Mouse (Mus musculus): Measurements from ENCODE around the gene 1700034I23Rik. TPM values are rescaled to one million over a fixed set of nuclear protein-coding genes. Genes with fewer than 3 reads are reported as not detected.

Gene 1700034I23Rik
- under 1 TPM in 1 of 2 experiments, not detected in 1; 0.18 TPM for total RNA-seq (2023)

GRCm38 (mm10) chr3:40902443-40902842 lies at the start of gene 1700034I23Rik:
TSS of gene 1700034I23Rik (minus strand) at chr3:40902543.

DNA sequence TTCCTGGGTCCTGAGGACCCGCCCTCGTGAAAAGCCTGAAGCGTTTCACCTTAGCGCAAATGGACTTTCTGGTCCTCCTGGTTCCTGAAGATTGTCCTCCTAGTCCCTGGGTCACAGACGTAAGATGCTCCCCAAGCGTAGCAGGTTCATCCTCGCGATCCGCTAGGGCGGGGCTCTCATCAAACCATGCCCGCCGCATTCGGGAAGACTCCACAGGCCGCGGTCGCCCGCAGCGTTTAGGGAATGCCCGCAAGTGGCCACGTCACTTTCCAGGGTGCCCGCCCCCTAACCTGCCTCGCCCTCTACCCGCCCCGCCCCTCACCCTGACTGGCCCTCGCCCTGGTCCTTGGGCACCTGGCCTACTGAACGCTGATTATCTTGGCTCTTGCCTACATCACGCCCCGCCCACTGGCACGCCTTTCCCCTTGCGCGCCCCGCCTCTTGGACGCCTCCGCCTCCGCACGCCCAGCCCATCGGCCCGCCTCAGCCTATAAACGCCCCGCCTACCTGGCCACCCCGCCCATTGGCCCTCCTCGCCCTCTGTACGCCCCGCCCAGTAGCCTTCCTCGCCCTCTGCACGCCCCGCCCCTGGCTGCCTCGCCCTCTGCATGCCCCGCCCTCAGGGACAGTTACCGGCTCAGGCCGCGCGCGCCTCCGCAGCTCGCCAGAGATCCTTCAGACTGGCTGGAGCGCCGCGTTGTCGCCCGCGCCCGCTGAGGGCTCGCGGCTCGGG lies 47.0 kb upstream of the 1700034I23Rik start, which contains the start of gene Larp1b:
Gene Larp1b, plus strand, starts transcription at position 659 of the 733 bp plus-strand sequence.

Other genes starting within 250 kb of the 1700034I23Rik start
- not detected for gene Slc25a31, start 193.7 kb downstream of the 1700034I23Rik start, total RNA-seq (2023)
- 10 to 100 TPM; 31.6 to 32.7 TPM for gene Hspa4l, start 158.0 kb downstream of the 1700034I23Rik start, total RNA-seq (2023)
- 10 to 100 TPM; 46.5 to 49.0 TPM for gene Plk4, start 102.5 kb downstream of the 1700034I23Rik start, total RNA-seq (2023)
- gene Mfsd8, start 55.7 kb downstream of the 1700034I23Rik start, total RNA-seq (2023): 1 to 10 TPM; 7.1 to 9.5 TPM
- 1 to 10 TPM; 5.5 to 6.5 TPM for gene Abhd18, start 55.6 kb downstream of the 1700034I23Rik start, total RNA-seq (2023)
- 10 to 100 TPM; 20.7 to 25.6 TPM for gene Larp1b, start 47.3 kb upstream of the 1700034I23Rik start, total RNA-seq (2023)
- 10 to 100 TPM; 13.2 to 16.9 TPM for gene Pgrmc2, start 180.5 kb upstream of the 1700034I23Rik start, total RNA-seq (2023)